Mouse (Mus musculus) heart, adult 8-10 months (tissue): ENCODE measurements around the gene Mov10l1. TPM values are rescaled to one million over a fixed set of nuclear protein-coding genes. Genes with fewer than 3 reads are reported as not detected.

Source experiments
- DNase-seq: peaks from one replicate; pipeline ENCODE4 v3.0.0; 2022; ENCODE audit warnings: low spot score
- total RNA-seq, 4 experiments: library from RNA; stranded (reverse); gene quantifications; 2 replicates each; pipeline ENCODE4 v1.2.4; 2022

The Mov10l1 gene
- total RNA-seq: 100 to 1,000 TPM; 105 to 126 (median 121) TPM

DNA sequence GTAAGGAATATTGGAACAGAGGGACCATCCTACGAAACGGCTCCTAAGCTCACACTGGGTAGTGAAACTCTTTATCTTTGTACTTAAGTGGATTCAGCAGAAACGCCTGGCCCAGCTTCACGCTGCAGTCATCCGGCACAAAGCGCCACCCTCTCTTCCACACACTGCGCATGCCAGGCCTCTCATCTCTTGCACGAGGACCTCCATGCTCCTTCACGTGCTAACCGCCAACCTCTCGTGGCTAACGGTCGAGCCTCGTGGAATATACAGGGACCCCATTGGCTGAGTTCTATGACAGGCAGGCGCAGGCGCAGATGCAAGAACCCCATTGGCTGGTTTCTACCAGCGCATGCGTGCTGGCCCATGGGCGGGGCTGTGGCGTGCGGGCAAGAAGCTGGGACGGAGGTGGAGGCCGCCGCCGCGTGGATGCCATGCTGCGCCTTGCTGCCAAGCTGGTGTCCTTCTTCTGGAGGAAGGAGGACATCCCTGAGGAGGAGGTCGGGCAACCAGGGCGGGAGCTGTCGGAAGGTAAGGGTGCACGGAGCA is at the start of gene Mov10l1:
Gene Mov10l1, plus strand, starts transcription at position 376 of the 546 bp plus-strand sequence.
- no peak for DNase-seq

DNA sequence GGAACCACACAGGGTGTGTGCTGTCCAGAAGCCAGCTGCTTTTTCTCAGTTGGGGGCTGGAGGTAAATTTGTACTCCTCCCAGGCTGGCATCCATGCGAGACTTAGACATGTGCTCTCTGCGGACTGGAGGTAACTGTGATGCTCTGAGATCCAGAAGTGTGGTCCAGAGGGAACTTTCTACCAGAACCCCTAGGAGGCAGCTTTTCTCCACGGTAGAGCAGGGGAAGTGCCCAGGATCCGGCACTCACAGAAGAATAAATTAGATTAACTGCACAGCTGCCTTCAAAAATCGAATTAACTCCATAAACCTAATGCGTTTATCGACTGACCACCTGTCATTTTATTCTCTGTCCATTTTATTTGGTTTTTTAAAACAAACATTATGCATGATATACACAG is 48.6 kb upstream of the Mov10l1 start:
- no peak for DNase-seq

DNA sequence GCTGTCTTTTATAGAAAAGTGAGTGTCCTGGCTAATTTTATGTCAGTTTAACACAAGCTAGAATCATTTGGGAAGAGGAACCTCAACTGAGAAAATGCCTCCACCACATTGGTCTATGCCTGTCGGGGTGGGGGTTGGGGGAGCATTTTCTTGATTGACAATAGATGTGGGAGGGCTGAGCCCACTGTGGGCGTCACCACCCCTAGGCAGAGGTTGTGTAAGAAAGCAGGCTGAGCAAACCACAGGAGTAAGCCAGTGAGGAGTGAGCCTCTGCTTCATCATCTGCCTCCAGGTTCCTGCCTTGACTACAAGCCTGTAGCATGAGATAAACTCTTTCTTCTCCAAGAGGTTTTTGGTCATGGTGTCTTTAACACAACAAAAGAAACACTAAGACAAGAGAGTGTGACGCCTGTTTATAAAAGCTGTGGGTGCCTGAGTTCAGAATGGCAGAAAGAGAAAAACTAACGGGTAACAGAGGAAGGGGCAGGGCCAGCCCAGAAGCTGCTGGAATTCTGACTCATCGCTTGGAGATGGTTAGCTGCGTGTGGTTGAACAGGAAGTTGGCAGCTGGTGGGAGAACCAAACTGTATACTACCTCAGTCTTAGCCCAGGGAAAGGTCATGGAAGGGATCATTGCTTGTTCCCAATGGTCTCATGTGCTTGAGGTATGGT is 46.0 kb upstream of the Mov10l1 start:
- DNase-seq: no peak

DNA sequence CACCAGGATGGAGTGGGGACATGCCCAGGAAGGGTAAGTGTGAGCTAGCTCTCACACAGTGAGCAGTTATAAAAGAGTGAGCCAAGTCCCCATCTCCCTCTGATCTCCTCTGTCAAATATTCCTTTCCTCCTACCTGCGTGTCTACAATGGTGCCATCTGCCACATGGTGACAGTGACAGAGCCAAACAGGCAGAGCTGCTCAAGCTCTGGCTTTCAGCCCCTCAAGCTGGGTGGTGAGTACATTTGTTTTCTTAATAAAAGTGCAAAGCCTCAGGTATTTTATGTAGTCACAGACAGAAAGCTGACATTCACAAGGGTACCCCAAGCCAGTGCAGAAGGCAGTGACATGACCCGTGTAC is 45.4 kb upstream of the Mov10l1 start:
- DNase-seq: no peak

- no peak for DNase-seq
Observed at GRCm38 (mm10) chr15:88942783-88943182, 39.9 kb upstream of the Mov10l1 start.

DNA sequence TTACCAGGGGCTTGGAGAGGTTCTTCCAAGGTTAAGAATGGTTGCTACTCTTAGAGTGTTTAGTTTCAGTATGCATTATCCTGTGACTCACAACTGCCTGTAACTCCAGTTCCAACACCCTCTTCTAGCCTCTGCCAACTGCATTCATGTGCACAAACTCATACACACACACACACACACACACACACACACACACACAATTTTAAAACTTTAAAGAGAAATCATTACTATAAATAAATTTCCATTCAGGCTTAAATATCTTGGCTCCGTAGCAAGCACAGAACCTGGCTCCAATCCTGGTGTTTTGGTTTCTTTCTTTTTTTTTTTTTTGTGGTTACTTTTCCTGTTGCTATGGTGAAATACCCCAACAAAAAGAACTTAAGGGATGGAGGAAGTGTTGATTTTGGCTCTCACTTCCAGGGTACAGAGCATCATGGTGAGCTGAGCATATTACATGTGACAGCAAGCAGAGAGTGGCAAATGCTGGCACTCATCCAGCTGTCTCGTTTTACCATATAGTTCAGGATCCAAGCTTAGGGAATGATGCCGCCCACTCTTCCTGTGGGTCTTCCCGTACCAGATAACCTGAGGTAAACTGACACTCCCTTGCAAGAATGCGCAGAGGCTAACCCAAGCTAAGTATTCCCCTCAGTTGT is 38.7 kb upstream of the Mov10l1 start:
- DNase-seq: no peak

GRCm38 (mm10) chr15:88946851-88947250 is 35.9 kb upstream of the Mov10l1 start:
- no peak for DNase-seq

DNA sequence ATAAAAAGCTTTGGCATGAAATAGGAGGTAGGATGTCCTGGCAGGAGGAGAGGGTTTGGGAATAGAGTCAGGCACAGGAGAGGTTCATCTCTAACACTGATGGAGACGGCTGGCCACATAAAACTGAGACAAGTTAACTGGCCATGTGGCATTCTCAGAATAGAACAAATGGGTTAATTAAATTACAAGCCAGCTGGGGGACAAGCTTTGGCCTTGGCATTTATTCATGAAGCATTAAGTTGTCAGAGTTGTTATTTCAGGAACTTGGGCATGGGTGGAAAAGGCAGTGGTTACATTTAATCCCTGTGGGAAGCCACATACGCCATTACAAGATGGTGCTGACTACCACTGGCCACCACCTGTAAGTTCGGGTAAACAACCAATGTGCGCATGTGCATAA is 31.5 kb upstream of the Mov10l1 start:
- DNase-seq: no peak

DNA sequence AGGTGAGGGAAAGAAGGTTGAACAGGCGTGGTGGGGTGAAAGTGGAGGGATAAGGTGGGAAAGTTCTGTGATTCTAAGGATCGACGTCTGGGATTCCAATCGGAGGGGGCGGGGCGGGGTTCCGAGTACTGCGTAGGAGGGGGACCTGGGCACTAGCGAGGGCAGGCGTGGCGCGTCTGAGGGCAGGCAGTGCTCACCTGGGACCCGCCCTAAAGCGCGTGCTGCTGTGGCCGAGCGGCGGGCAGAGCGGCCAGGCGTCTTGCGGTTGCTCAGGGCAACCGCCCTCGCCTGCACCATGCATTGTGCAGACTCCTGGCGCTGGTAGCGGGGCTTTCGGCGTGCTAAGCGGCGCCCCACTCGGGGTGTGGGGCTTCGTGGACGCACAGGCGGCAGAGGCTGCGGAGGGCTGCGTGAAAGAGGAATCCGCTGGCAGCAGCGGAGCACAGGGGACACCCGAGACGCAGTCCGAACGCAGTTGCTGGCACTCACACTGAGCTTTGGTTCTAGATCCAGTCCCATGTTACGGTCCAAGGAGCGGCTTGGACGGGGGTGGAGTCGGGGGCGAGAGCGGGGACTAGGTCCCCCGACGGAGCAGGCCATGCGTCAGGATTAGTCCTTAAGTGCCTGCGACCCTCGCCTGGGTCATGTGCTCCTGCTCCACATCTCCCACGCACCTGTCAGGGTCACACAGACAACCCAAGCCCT is 28.2 kb upstream of the Mov10l1 start, which contains the start of gene Ttll8:
Gene Ttll8, minus strand, starts transcription at position 51 of the 705 bp plus-strand sequence.
- no peak for DNase-seq

DNA sequence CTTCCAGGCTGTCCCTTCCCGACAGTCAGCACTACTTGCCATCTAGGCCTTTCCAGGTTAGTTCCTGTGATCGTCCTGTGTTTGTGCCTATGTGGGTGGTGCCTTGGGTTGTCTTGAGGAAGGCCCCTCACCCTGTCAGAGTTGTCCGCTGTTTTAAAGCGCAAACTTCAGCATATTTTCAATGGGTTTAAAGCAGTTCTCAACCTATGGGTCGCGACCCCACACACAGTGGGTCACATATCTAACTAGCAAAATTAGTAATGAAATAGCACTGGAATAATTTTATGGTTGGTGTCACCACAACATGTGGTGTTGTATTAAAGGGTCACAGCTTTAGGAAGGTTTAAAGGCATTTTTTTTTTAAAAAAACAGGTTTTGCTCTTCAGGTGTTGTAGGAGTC is 27.4 kb upstream of the Mov10l1 start:
- no peak for DNase-seq

GRCm38 (mm10) chr15:88957522-88957921 is 25.2 kb upstream of the Mov10l1 start:
- DNase-seq: no peak

DNA sequence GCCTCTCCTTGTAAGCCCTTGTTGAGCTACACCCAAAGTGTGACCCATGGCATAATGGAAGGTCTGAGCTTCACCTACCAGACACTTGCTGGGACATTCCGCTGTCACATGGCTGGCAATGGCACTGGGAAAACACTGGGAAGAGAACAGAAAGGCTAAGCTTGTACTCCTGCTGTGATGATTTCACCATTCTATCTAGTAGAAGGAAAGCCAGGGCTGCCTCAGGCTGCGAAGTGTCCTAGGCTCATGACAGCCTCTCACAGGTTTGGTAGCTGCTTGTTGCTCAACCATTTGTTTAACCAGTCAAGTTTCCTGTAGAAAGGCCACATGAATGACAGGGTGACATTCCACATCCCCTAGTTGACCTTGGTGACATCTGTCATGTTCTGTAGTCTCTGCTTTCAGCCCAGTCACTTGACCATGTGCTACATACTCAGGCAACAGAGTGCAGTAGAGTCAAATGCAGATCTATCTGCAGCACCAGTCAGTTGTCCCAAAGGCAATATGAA is 18.6 kb upstream of the Mov10l1 start:
- no peak for DNase-seq

GRCm38 (mm10) chr15:88972300-88972699 is 10.4 kb upstream of the Mov10l1 start:
- no peak for DNase-seq

DNA sequence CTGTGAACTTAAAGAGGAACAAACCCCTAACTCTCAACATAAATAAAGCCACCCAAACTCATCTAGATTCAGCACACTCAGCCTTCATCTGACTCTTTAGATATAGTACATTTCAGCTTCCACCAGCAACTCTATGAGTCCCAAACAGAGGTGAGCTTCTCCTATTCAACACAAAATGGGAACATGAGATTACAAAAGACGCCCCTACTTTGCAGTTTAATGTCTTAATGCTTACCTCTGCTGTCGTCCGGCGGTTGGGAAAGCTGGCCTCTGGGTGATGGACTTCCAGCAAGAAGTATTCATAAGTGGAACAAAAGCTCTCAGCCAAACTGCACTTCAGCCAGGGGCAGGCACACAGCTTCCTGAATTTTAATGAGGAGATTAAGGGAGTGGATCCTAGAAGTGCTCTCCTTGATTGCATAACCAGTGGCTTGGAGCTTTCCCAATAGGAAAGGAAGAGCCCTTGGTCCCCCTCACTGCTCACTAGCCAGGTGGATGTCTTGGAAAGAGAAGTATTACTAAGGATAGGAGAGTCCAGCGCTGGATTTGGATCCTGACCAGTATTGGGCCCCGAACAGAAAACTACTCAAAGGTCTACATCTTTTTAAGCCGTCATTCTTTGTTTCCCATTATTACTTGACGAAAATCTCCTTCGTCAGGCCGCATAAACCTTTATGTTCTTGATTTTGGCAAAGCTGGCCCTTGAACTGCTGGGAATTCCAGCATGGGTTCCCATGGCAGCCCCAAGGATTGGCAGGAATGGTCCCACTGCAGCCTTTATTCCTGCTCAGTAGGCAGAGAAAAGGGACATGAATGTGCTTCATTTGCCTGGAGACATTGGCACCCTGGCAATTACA is 4.2 kb upstream of the Mov10l1 start, which contains the start of gene Mlc1:
Gene Mlc1, minus strand, starts transcription at position 727 of the 857 bp plus-strand sequence.
- DNase-seq: no peak

- DNase-seq: no peak
Observed at GRCm38 (mm10) chr15:88979138-88979446, 3.6 kb upstream of the Mov10l1 start.

DNA sequence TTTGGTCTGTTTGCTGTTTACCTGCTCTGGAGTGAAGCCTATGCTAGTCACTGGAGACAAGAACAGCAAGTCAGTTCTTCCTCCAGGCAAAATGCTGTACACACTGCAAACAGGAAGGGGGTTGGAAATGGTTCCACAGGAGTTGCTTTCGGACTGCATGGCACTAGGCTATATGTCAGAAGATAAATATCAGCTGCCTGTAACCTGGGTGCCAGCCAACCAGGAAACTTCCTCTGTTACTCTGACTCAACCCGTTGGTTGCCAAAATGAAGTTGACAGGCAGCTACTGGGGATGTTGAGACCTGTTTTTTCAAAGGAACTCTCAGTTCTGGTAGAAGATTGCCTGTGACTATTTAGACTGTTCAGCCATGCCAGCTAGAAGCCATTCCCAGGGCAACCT is 6.5 kb downstream of the Mov10l1 start:
- no peak for DNase-seq

DNA sequence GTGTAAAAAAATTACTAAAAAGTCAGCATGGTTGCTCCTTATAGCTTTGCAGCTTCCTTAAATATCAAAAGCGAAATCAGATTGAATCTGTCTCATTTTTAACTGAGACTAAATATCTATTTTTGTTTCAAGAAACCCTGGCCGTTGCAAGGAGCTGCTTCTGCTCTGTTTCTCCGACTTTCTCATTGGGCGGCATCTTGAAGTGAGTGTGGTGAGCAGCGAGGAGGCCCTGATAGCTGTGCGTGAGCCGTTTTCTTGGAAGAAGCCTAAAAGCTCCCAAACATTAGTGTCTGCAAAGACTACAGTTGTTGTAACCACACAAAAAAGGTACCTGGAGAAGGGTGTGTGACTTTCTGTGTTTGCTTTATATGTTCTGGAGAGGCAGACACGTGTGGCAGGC is 15.9 kb downstream of the Mov10l1 start:
- DNase-seq: no peak

- no peak for DNase-seq
Observed at GRCm38 (mm10) chr15:88999124-88999523, 16.4 kb downstream of the Mov10l1 start.

GRCm38 (mm10) chr15:89000367-89000766 is 17.7 kb downstream of the Mov10l1 start:
- DNase-seq: no peak

GRCm38 (mm10) chr15:89001245-89001644 is 18.5 kb downstream of the Mov10l1 start:
- DNase-seq: no peak

DNA sequence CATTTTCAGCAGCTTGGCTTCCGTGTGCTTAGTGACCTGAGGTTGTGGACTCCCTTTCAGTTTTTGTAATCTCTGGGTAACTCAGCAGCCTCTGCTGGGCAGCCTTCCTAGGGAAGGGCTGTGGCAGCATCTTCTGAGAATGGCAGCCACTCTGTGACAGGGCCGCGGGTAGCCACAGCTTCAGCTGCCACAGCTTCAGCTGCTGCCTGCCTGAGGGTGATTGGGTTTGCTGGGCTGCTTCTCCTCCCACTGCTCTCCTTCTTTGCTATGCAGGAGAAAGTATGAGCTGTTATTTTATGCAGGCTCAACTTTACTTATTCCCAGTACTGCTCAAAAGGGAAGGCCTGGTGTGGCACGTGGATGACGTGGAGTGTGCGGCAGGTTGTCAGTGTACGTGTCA is 24.3 kb downstream of the Mov10l1 start:
- no peak for DNase-seq

DNA sequence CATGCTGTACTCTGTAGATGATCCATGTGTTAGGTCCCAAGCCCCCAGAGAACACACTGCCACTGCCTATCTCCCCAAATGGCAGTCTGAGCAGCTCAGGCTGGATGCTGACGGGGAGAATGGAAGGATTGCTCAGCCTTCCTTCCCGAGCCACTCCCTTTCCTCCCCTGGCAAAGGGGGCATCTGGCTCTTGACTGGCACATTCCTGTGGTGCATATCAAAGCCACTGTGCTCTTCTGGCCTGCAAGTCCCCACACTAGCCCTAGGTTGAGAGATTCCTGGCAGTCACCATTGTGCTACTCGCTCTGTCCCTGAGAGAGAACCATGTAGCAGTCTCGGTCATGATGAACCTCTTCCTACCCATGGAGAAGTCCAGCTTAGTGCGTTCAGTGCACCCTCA is 25.1 kb downstream of the Mov10l1 start:
- no peak for DNase-seq
